Mouse (Mus musculus): ENCODE data around the gene Cped1. TPM values are rescaled to one million over a fixed set of nuclear protein-coding genes. Genes with fewer than 3 reads are reported as not detected.

The Cped1 gene
- polyA plus RNA-seq, 1 experiment from 2014 or later, result 74.8 TPM

DNA sequence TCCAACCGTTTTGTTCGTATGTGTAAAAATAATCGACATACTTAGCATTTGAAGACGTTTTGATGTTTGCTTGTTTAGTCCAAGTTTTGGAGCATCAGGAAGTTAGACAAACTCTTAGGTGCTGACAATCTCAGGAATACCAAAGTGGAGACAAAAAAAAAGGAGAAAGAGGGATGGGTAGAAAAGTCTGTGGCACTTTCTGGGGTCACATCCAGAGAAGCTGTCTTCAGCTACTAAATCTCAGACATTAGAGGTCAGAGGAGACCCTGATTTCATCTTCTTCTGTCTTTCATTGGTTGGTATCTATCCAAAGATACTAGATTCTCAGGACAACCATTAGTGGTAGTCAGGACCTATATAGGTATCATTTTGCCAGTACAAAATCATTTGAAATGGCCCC lies 5.4 kb downstream of the Cped1 start:
- Histone ChIP-seq H3K4me3 (ENCODE audit: low read depth, low read length) (no peak overlapping the region), H3K27me3 (ENCODE audit: control insufficient read depth, insufficient read depth, low read length) (no peaks in the 10 kb centered on the region), H3K9me3 (ENCODE audit: control insufficient read depth, low read length) (no peaks in the 10 kb centered on the region), H3K4me1 (ENCODE audit: control insufficient read depth, insufficient read depth, low read length) (0 out of 2 replicates have a peak, but pooled peaks cover 9% of the 10 kb centered on the region), H3K36me3 (ENCODE audit: control insufficient read depth, insufficient read depth, low read length) (no peaks in the 10 kb centered on the region), H3K4me2 (ENCODE audit: low read depth, severe bottlenecking) (peak overlapping the region; percentile 45), H3K27ac (replicated peaks; ENCODE audit: low read depth, low read length) (peak overlapping the region; percentile 72), H3K9ac (ENCODE audit: low read length) (no peak overlapping the region; the same call in 1 of the 2 replicates)
- DNase-seq (ENCODE audit: low spot score) (no peak), ATAC-seq (ENCODE audit: insufficient number of reproducible peaks, low FRiP score, low TSS enrichment, low read depth) (no peak)
- 52% methylated on average over 4 of the region's 4 CpGs for WGBS

- H3K36me3 ChIP-seq (ENCODE audit: control insufficient read depth, insufficient read depth, low read length), result no peaks in the 10 kb centered on the region
- no peak overlapping the region for H3K27ac ChIP-seq (replicated peaks; ENCODE audit: low read depth, low read length)
- no peaks in the 10 kb centered on the region for H3K27me3 ChIP-seq (ENCODE audit: control insufficient read depth, insufficient read depth, low read length)
- H3K4me1 ChIP-seq (ENCODE audit: control insufficient read depth, insufficient read depth, low read length), result peaks cover 16% of the 10 kb centered on the region
- no peak for DNase-seq (ENCODE audit: low spot score)
- H3K4me2 ChIP-seq (ENCODE audit: low read depth, severe bottlenecking), result no peak overlapping the region
- no peak overlapping the region for H3K9ac ChIP-seq (ENCODE audit: low read length)
- H3K9me3 ChIP-seq (ENCODE audit: control insufficient read depth, low read length), result no peaks in the 10 kb centered on the region
- H3K4me3 ChIP-seq (ENCODE audit: low read depth, low read length), result no peak overlapping the region
- 82% methylated on average over 2 of the region's 2 CpGs for WGBS
- no peak for ATAC-seq (ENCODE audit: insufficient number of reproducible peaks, low FRiP score, low TSS enrichment, low read depth)
Observed at GRCm38 (mm10) chr6:21993070-21993469, 7.4 kb downstream of the Cped1 start.

DNA sequence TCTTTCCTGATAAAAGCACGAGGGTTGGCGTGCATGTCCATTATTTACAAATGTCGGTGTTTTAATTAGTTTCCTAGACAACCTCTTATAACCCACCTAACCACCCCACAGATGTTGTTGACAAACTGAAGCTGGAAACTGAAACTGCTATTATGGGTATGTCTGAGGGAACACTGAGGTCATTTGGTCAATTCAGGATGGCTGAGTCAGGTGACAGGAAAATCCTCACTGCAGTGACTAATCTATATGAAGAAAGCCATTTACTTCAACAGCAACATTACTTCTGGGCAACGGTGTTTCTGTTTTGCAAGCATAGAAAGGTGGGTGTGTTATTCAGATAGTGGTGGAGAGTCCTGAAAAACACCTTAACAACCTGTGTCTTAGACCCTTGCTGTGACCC lies 12.4 kb downstream of the Cped1 start:
- DNase-seq (ENCODE audit: low spot score) (no peak), ATAC-seq (ENCODE audit: insufficient number of reproducible peaks, low FRiP score, low TSS enrichment, low read depth) (no peak)
- no peaks in the 10 kb centered on the region for H3K27me3 ChIP-seq (ENCODE audit: control insufficient read depth, insufficient read depth, low read length)
- no peak overlapping the region for H3K9ac ChIP-seq (ENCODE audit: low read length)
- H3K4me3 ChIP-seq (ENCODE audit: low read depth, low read length), result no peak overlapping the region
- H3K4me2 ChIP-seq (ENCODE audit: low read depth, severe bottlenecking), result no peak overlapping the region
- H3K9me3 ChIP-seq (ENCODE audit: control insufficient read depth, low read length), result no peaks in the 10 kb centered on the region
- no peak overlapping the region for H3K27ac ChIP-seq (replicated peaks; ENCODE audit: low read depth, low read length)
- H3K4me1 ChIP-seq (ENCODE audit: control insufficient read depth, insufficient read depth, low read length), result peaks cover 33% of the 10 kb centered on the region
- 27% methylated on average over 4 of the region's 4 CpGs for WGBS
- H3K36me3 ChIP-seq (ENCODE audit: control insufficient read depth, insufficient read depth, low read length), result no peaks in the 10 kb centered on the region

DNA sequence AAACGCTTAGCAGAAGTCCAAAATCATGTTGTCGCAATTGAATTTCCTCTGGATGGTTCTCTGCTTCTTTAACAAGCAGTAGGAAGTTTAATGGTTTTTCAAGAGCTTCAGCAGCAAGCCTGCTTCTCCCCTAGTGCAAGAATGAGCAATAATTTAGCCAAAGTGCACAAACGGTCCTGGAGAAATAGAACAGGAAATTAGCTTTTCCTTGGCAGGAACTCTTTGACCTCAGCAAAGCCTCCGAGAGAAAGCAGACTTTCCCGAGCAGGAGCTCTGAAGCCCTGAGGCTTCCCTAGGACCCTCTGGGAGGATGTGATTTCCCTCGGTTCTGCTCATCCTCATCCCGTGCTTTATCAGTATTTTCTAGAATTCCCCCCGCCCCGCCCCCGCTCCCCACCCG lies 13.3 kb downstream of the Cped1 start:
- peak overlapping the region; percentile 16; the same call in 1 of the 2 replicates for H3K4me2 ChIP-seq (ENCODE audit: low read depth, severe bottlenecking)
- H3K27ac ChIP-seq (replicated peaks; ENCODE audit: low read depth, low read length), result peak overlapping the region; percentile 70
- ATAC-seq (ENCODE audit: insufficient number of reproducible peaks, low FRiP score, low TSS enrichment, low read depth) (0 out of 2 replicates have a peak, but pooled peaks have one; percentile 33), DNase-seq (ENCODE audit: low spot score) (no peak)
- WGBS, result 22% methylated on average over 11 of the region's 11 CpGs
- H3K27me3 ChIP-seq (ENCODE audit: control insufficient read depth, insufficient read depth, low read length), result no peaks in the 10 kb centered on the region
- no peaks in the 10 kb centered on the region for H3K9me3 ChIP-seq (ENCODE audit: control insufficient read depth, low read length)
- no peaks in the 10 kb centered on the region for H3K36me3 ChIP-seq (ENCODE audit: control insufficient read depth, insufficient read depth, low read length)
- H3K4me1 ChIP-seq (ENCODE audit: control insufficient read depth, insufficient read depth, low read length), result peaks cover 38% of the 10 kb centered on the region
- H3K4me3 ChIP-seq (ENCODE audit: low read depth, low read length), result no peak overlapping the region
- no peak overlapping the region for H3K9ac ChIP-seq (ENCODE audit: low read length)

- Histone ChIP-seq H3K4me2 (ENCODE audit: low read depth, severe bottlenecking) (no peak overlapping the region), H3K4me3 (ENCODE audit: low read depth, low read length) (no peak overlapping the region), H3K9ac (ENCODE audit: low read length) (no peak overlapping the region), H3K36me3 (ENCODE audit: control insufficient read depth, insufficient read depth, low read length) (no peaks in the 10 kb centered on the region), H3K27me3 (ENCODE audit: control insufficient read depth, insufficient read depth, low read length) (no peaks in the 10 kb centered on the region), H3K9me3 (ENCODE audit: control insufficient read depth, low read length) (no peaks in the 10 kb centered on the region), H3K27ac (replicated peaks; ENCODE audit: low read depth, low read length) (0 out of 2 replicates have a peak overlapping the region, but pooled peaks have one; percentile 1), H3K4me1 (ENCODE audit: control insufficient read depth, insufficient read depth, low read length) (peaks cover 38% of the 10 kb centered on the region)
- DNase-seq (ENCODE audit: low spot score) (no peak), ATAC-seq (ENCODE audit: insufficient number of reproducible peaks, low FRiP score, low TSS enrichment, low read depth) (no peak)
- 32% methylated on average over 6 of the region's 6 CpGs for WGBS
Observed at GRCm38 (mm10) chr6:22000086-22000485, 14.4 kb downstream of the Cped1 start.

GRCm38 (mm10) chr6:22000881-22001280 lies 15.2 kb downstream of the Cped1 start:
- no peak overlapping the region for H3K4me3 ChIP-seq (ENCODE audit: low read depth, low read length)
- WGBS, result 87% methylated on average over 3 of the region's 3 CpGs
- no peak overlapping the region for H3K4me2 ChIP-seq (ENCODE audit: low read depth, severe bottlenecking)
- no peaks in the 10 kb centered on the region for H3K27me3 ChIP-seq (ENCODE audit: control insufficient read depth, insufficient read depth, low read length)
- no peak overlapping the region for H3K9ac ChIP-seq (ENCODE audit: low read length)
- ATAC-seq (ENCODE audit: insufficient number of reproducible peaks, low FRiP score, low TSS enrichment, low read depth) (no peak), DNase-seq (ENCODE audit: low spot score) (no peak)
- H3K27ac ChIP-seq (replicated peaks; ENCODE audit: low read depth, low read length), result no peak overlapping the region
- H3K4me1 ChIP-seq (ENCODE audit: control insufficient read depth, insufficient read depth, low read length), result peaks cover 35% of the 10 kb centered on the region
- H3K9me3 ChIP-seq (ENCODE audit: control insufficient read depth, low read length), result no peaks in the 10 kb centered on the region
- no peaks in the 10 kb centered on the region for H3K36me3 ChIP-seq (ENCODE audit: control insufficient read depth, insufficient read depth, low read length)

GRCm38 (mm10) chr6:22001284-22001916 lies 15.7 kb downstream of the Cped1 start:
- Histone ChIP-seq H3K4me1 (ENCODE audit: control insufficient read depth, insufficient read depth, low read length) (peaks cover 33% of the 10 kb centered on the region), H3K27me3 (ENCODE audit: control insufficient read depth, insufficient read depth, low read length) (no peaks in the 10 kb centered on the region), H3K4me3 (ENCODE audit: low read depth, low read length) (no peak overlapping the region), H3K9ac (ENCODE audit: low read length) (no peak overlapping the region), H3K4me2 (ENCODE audit: low read depth, severe bottlenecking) (no peak overlapping the region), H3K9me3 (ENCODE audit: control insufficient read depth, low read length) (no peaks in the 10 kb centered on the region), H3K27ac (replicated peaks; ENCODE audit: low read depth, low read length) (no peak overlapping the region), H3K36me3 (ENCODE audit: control insufficient read depth, insufficient read depth, low read length) (no peaks in the 10 kb centered on the region)
- ATAC-seq (ENCODE audit: insufficient number of reproducible peaks, low FRiP score, low TSS enrichment, low read depth) (no peak), DNase-seq (ENCODE audit: low spot score) (no peak)
- WGBS, result 82% methylated on average over 5 of the region's 5 CpGs

GRCm38 (mm10) chr6:22002521-22003199 lies 16.9 kb downstream of the Cped1 start:
- H3K4me3 ChIP-seq (ENCODE audit: low read depth, low read length), result no peak overlapping the region
- ATAC-seq (ENCODE audit: insufficient number of reproducible peaks, low FRiP score, low TSS enrichment, low read depth), result no peak
- H3K4me2 ChIP-seq (ENCODE audit: low read depth, severe bottlenecking), result no peak overlapping the region
- peaks cover 28% of the 10 kb centered on the region for H3K4me1 ChIP-seq (ENCODE audit: control insufficient read depth, insufficient read depth, low read length)
- H3K27ac ChIP-seq (replicated peaks; ENCODE audit: low read depth, low read length), result peak overlapping the region; percentile 1; the same call in 1 of the 2 replicates
- DNase-seq (ENCODE audit: low spot score), result no peak
- no peaks in the 10 kb centered on the region for H3K9me3 ChIP-seq (ENCODE audit: control insufficient read depth, low read length)
- no peaks in the 10 kb centered on the region for H3K36me3 ChIP-seq (ENCODE audit: control insufficient read depth, insufficient read depth, low read length)
- WGBS, result 62% methylated on average over 17 of the region's 17 CpGs
- H3K27me3 ChIP-seq (ENCODE audit: control insufficient read depth, insufficient read depth, low read length), result no peaks in the 10 kb centered on the region
- no peak overlapping the region for H3K9ac ChIP-seq (ENCODE audit: low read length)

Measured in limb, embryonic 11.5 days (tissue).